In the genomic region with DNA sequence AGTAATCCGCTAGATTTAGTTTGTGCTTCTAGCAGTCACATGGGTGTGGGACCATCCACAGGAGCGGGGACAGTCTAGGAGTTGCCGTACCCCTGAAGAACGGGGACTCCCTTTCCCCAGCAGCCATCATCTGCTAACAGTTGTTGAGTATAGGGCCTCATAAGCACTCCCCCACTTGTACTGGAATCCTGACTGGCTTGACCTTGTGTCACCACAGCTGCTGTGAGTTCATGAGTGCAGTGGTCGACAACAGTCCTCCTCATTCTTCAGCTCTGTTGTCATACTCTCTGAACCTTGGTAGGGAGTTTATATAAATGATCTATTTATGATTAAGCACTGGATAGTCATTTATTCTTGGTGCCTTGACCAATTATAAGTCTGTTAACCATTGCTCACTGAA, we compare ENCODE assay signal across 20 mouse cellular contexts. TPM values are rescaled to one million over a fixed set of nuclear protein-coding genes. Genes with fewer than 3 reads are reported as not detected.
"Had no signal": no experiment of that assay in that cellular context is flagged by ENCODE, and none has a peak within 500 bp of the region (broad histone marks: within the 10 kb centered on the region; RNA-seq: fewer than 3 reads in every experiment).

No protein-coding gene starts in this region.

- H3K27me3 ChIP-seq: heart, embryonic 12.5 days; hindbrain, embryonic 13.5 days; hindbrain, embryonic 15.5 days; limb, embryonic 13.5 days; limb, embryonic 15.5 days; liver, embryonic 12.5 days had no signal

- H3K4me3 ChIP-seq: heart, embryonic 10.5 days; heart, embryonic 12.5 days; hindbrain, embryonic 13.5 days; hindbrain, embryonic 15.5 days; limb, embryonic 13.5 days; limb, embryonic 15.5 days; liver, embryonic 12.5 days had no signal

- DNase-seq: gastrocnemius, postnatal 14 days; gastrocnemius, postnatal 36 days; heart, adult 18-20 months; heart, postnatal 10 days; heart, postnatal 36 days; kidney, adult 11 months; kidney, adult 8-10 months; kidney, postnatal 25 days; layer of hippocampus, adult 9-11 months; layer of hippocampus, postnatal 36 days; left cerebral cortex, postnatal 4 days; lung, adult 18-20 months had no signal

- H3K4me2 ChIP-seq: heart, embryonic 12.5 days; hindbrain, embryonic 13.5 days; hindbrain, embryonic 15.5 days; limb, embryonic 13.5 days; limb, embryonic 15.5 days; liver, embryonic 12.5 days had no signal

RNA-seq across cellular contexts. Expression of a gene that starts 49.9 kb away (rescaled TPM):
- total RNA-seq: hematopoietic stem cell, adult 5-6 weeks had no signal
